Mouse (Mus musculus) stomach, embryonic 16.5 days (tissue): ENCODE measurements around the gene Zc3h13. TPM values are rescaled to one million over a fixed set of nuclear protein-coding genes. Genes with fewer than 3 reads are reported as not detected.

Experiments used
- ATAC-seq: fragments of 200-750 bp; cut with Nextera tagmentation; 2 replicates; pipeline ENCODE4 v1.8.0; 2017; ENCODE audit warnings: moderate number of reproducible peaks, moderate TSS enrichment; ENCODE audit not compliant: insufficient read depth, low FRiP score
- H3K27ac ChIP-seq: fragments of 300-500 bp; sonication (generic); 2 replicates; pipeline ENCODE4 v1.5.1; 2014; ENCODE audit warnings: low read length
- H3K27me3 ChIP-seq: fragments of 300-500 bp; sonication (generic); 2 replicates; pipeline ENCODE4 v1.6.1; 2014; ENCODE audit warnings: low read length, control low read depth, mixed read lengths; ENCODE audit not compliant: control insufficient read depth, insufficient read depth
- H3K36me3 ChIP-seq: fragments of 300-500 bp; sonication (generic); 2 replicates; pipeline ENCODE4 v1.6.1; 2014; ENCODE audit warnings: low read length; ENCODE audit not compliant: control insufficient read depth, insufficient read depth
- H3K4me1 ChIP-seq: fragments of 300-500 bp; sonication (generic); 2 replicates; pipeline ENCODE4 v1.6.1; 2014; ENCODE audit warnings: low read length, control low read depth, mixed read lengths; ENCODE audit not compliant: control insufficient read depth, insufficient read depth
- H3K4me2 ChIP-seq: fragments of 300-500 bp; sonication (generic); 2 replicates; pipeline ENCODE4 v1.6.1; 2014; ENCODE audit warnings: low read depth, low read length, mixed read lengths
- H3K4me3 ChIP-seq: fragments of 300-500 bp; sonication (generic); replicated peaks from 2 replicates; pipeline ENCODE4 v1.5.1; 2014; ENCODE audit warnings: mild to moderate bottlenecking, low read length
- H3K9ac ChIP-seq: fragments of 300-500 bp; sonication (generic); 2 replicates; pipeline ENCODE4 v1.6.1; 2014; ENCODE audit warnings: low read length
- H3K9me3 ChIP-seq: fragments of 300-500 bp; sonication (generic); replicated peaks from 2 replicates; pipeline ENCODE4 v1.6.1; 2016; ENCODE audit warnings: low read length, control low read depth; ENCODE audit not compliant: control insufficient read depth
- WGBS: fragments of 180-500 bp; shearing (Covaris S2); extraction: QIAGEN DNeasy Blood & Tissue Kit; methylation state at CpG from one replicate; pipeline ENCODE4 v1.1.7; 2014; 5-methylcytosine and 5-hydroxymethylcytosine counted together
- microRNA-seq: library from miRNA; unstranded; fragments of <30 nt; microRNA quantifications from one replicate; pipeline ENCODE4, GENCODE M21; 2016
- polyA plus RNA-seq: library from polyadenylated mRNA; unstranded; fragments of >200 nt; fragmentation: Nextera tagmentation; extraction: Ambion mirVana; gene quantifications from 2 replicates; pipeline ENCODE4 v1.2.1, GENCODE M21; 2015

Gene Zc3h13
- polyA plus RNA-seq, 1 experiment from 2014 or later: 21.9 TPM

- no peaks in the 10 kb centered on the region for H3K9me3 ChIP-seq
- 66% methylated on average over 7 of the region's 7 CpGs for WGBS
- no peak for ATAC-seq
Observed at GRCm38 (mm10) chr14:75377612-75378011, 93.4 kb downstream of the Zc3h13 start.

More at GRCm38 (mm10) chr14:75377612-75378011, 93.4 kb downstream of the Zc3h13 start:
- Histone ChIP-seq H3K4me1 (no peaks in the 10 kb centered on the region), H3K27ac (no peak overlapping the region), H3K36me3 (no peaks in the 10 kb centered on the region), H3K4me2 (no peak overlapping the region), H3K4me3 (no peak overlapping the region), H3K9ac (no peak overlapping the region), H3K27me3 (no peaks in the 10 kb centered on the region)

Small RNA genes lying within 50 kb of the gene (microRNA-seq; reads per million reads assigned to microRNA genes)
- gene Gm44482: not detected

Other genes starting within 250 kb of the Zc3h13 start
- gene Lrrc63, start 153.5 kb upstream of the Zc3h13 start, polyA plus RNA-seq: not detected in 2 replicates
- 64.9 and 65.3 TPM in 2 replicates for gene Lcp1, start 153.3 kb upstream of the Zc3h13 start, polyA plus RNA-seq
- 6.8 and 8.3 TPM in 2 replicates for gene Cpb2, start 42.1 kb upstream of the Zc3h13 start, polyA plus RNA-seq
- gene Siah3, start 171.6 kb downstream of the Zc3h13 start, polyA plus RNA-seq: 0.10 and 0.12 TPM in 2 replicates